Mouse (Mus musculus) lung, adult 10 weeks (tissue): ENCODE measurements around the gene Col23a1. TPM values are rescaled to one million over a fixed set of nuclear protein-coding genes. Genes with fewer than 3 reads are reported as not detected.

ENCODE experiments used
- polyA plus RNA-seq: library from polyadenylated mRNA; stranded (reverse); fragments of 350-450 nt; fragmentation: Illumina TruSeq; extraction: RNeasy Lipid Tissue Mini Kit (QIAGEN cat#74804); gene quantifications from one replicate; pipeline ENCODE4 v1.2.3, GENCODE M21; 2014; ENCODE audit warnings: low read depth, low replicate concordance; ENCODE audit not compliant: insufficient read depth

Gene Col23a1
- 16.3 TPM for polyA plus RNA-seq

GRCm38 (mm10) chr11:51289564-51290041 lies at the start of gene Col23a1:
Gene Col23a1, plus strand, starts transcription at chr11:51289920.

GRCm38 (mm10) chr11:51261680-51262219 lies 28.0 kb upstream of the Col23a1 start, which contains the start of gene Clk4:
Gene Clk4, plus strand, starts transcription at chr11:51261730.

GRCm38 (mm10) chr11:51262342-51263285 lies 27.1 kb upstream of the Col23a1 start, which contains the start of gene BC049762:
Gene BC049762, minus strand, starts transcription at chr11:51263046.

GRCm38 (mm10) chr11:51584431-51585248 lies 294.9 kb downstream of the Col23a1 start, which contains the start of gene Phykpl:
Gene Phykpl, plus strand, starts transcription at chr11:51584757.

GRCm38 (mm10) chr11:51606447-51607095 lies 316.9 kb downstream of the Col23a1 start, which contains the start of gene Hnrnpab:
Gene Hnrnpab, minus strand, starts transcription at chr11:51606847.

GRCm38 (mm10) chr11:51619409-51620060 lies 329.8 kb downstream of the Col23a1 start, which contains the start of gene Nhp2:
Gene Nhp2, plus strand, starts transcription at chr11:51619735.

Other genes with a start within 250 kb of the Col23a1 start
- gene Olfr1375, start 241.8 kb upstream of the Col23a1 start, polyA plus RNA-seq, result not detected
- 2.3 TPM for gene Zfp354a, start 230.7 kb upstream of the Col23a1 start, polyA plus RNA-seq
- gene Gm12569, start 69.4 kb upstream of the Col23a1 start, polyA plus RNA-seq, result not detected
- gene Clk4, start 28.2 kb upstream of the Col23a1 start, polyA plus RNA-seq, result 49.4 TPM
- 0.59 TPM for gene BC049762, start 26.9 kb upstream of the Col23a1 start, polyA plus RNA-seq